Mouse (Mus musculus) inflammation-experienced regulatory T-cells, adult 6 months (primary cell): ENCODE measurements around the gene Gm20388. TPM values are rescaled to one million over a fixed set of nuclear protein-coding genes. Genes with fewer than 3 reads are reported as not detected.
A peak's percentile ranks its signal among the peaks of the same experiment; 100 is the strongest.

Experiments used
- ATAC-seq: one replicate; pipeline ENCODE4 v1.8.0; 2017
- polyA plus RNA-seq, 3 experiments: library from polyadenylated mRNA; unstranded; fragments of 100-300 nt; shearing (Covaris generic); gene quantifications; one replicate each; pipeline ENCODE4 v1.2.1; 2017

Gene Gm20388
- polyA plus RNA-seq, 3 experiments from 2014 or later: 10.8 to 14.1 (median 11.8) TPM

GRCm38 (mm10) chr8:123106531-123106930, 3195.9 kb downstream of the Gm20388 start:
- no peak for ATAC-seq

- no peak for ATAC-seq
These were observed 3197.4 kb downstream of the Gm20388 start for GRCm38 (mm10) chr8:123108010-123108409.

GRCm38 (mm10) chr8:123108953-123109352, 3198.3 kb downstream of the Gm20388 start:
- ATAC-seq: no peak

GRCm38 (mm10) chr8:123110649-123111048, 3200.0 kb downstream of the Gm20388 start:
- ATAC-seq: peak; percentile 60

GRCm38 (mm10) chr8:123112892-123113291, 3202.3 kb downstream of the Gm20388 start:
- no peak for ATAC-seq

GRCm38 (mm10) chr8:123113908-123114469, 3203.3 kb downstream of the Gm20388 start:
- peak; percentile 60 for ATAC-seq

GRCm38 (mm10) chr8:123114644-123115043, 3204.0 kb downstream of the Gm20388 start:
- no peak for ATAC-seq

- peak; percentile 27 for ATAC-seq
These were observed 3206.6 kb downstream of the Gm20388 start, which contains the start of gene Cpne7 for GRCm38 (mm10) chr8:123117127-123117731. TSS of gene Cpne7 (plus strand) at chr8:123117374.

- ATAC-seq: no peak
These were observed 3207.1 kb downstream of the Gm20388 start for GRCm38 (mm10) chr8:123117744-123118143.

- ATAC-seq: no peak
These were observed 3211.4 kb downstream of the Gm20388 start for GRCm38 (mm10) chr8:123122059-123122458.

- ATAC-seq: no peak
These were observed 3212.0 kb downstream of the Gm20388 start for GRCm38 (mm10) chr8:123122670-123123069.

GRCm38 (mm10) chr8:123126193-123126816, 3215.7 kb downstream of the Gm20388 start:
- ATAC-seq: no peak

GRCm38 (mm10) chr8:123131041-123131440, 3220.4 kb downstream of the Gm20388 start:
- no peak for ATAC-seq

- no peak for ATAC-seq
These were observed 3222.3 kb downstream of the Gm20388 start for GRCm38 (mm10) chr8:123132953-123133352.

GRCm38 (mm10) chr8:123134149-123134713, 3223.6 kb downstream of the Gm20388 start:
- no peak for ATAC-seq

GRCm38 (mm10) chr8:123135406-123135805, 3224.8 kb downstream of the Gm20388 start:
- ATAC-seq: no peak

- ATAC-seq: no peak
These were observed 3225.2 kb downstream of the Gm20388 start for GRCm38 (mm10) chr8:123135806-123136205.

- ATAC-seq: no peak
These were observed 3225.6 kb downstream of the Gm20388 start for GRCm38 (mm10) chr8:123136287-123136686.

GRCm38 (mm10) chr8:123137645-123138077, 3227.0 kb downstream of the Gm20388 start:
- no peak for ATAC-seq

GRCm38 (mm10) chr8:123138741-123139140, 3228.1 kb downstream of the Gm20388 start:
- no peak for ATAC-seq

GRCm38 (mm10) chr8:123141741-123142462, 3231.3 kb downstream of the Gm20388 start:
- no peak for ATAC-seq

- no peak for ATAC-seq
These were observed 3234.6 kb downstream of the Gm20388 start for GRCm38 (mm10) chr8:123145279-123145678.

GRCm38 (mm10) chr8:123146390-123146789, 3235.7 kb downstream of the Gm20388 start:
- no peak for ATAC-seq
